Mouse (Mus musculus): ENCODE results near the gene Tgm7.
"Not testable (repeated sequence)": the region's sequence is repeated elsewhere in the genome, so short reads cannot be mapped to it uniquely, and the experiment has no call there.

Gene Tgm7

GRCm38 (mm10) chr2:121109695-121110094, at the start of gene Tgm7:
Gene Tgm7 (minus strand): TSS chr2:121109795.
- DNase-seq (ENCODE audit: low spot score), result no peak

GRCm38 (mm10) chr2:121153100-121153499, 43.5 kb upstream of the Tgm7 start:
- no peak for DNase-seq (ENCODE audit: low spot score)

GRCm38 (mm10) chr2:121149679-121150078, 40.1 kb upstream of the Tgm7 start:
- no peak for DNase-seq (ENCODE audit: low spot score)

GRCm38 (mm10) chr2:121142415-121142814, 32.8 kb upstream of the Tgm7 start:
- no peak for DNase-seq (ENCODE audit: low spot score)

- DNase-seq (ENCODE audit: low spot score), result no peak
Observed at GRCm38 (mm10) chr2:121141216-121142035, 31.8 kb upstream of the Tgm7 start.

- peak; percentile 90 for DNase-seq (ENCODE audit: low spot score)
Observed at GRCm38 (mm10) chr2:121140018-121140882, 30.7 kb upstream of the Tgm7 start, which contains the start of the genes Adal and Lcmt2. Gene Adal (plus strand): TSS chr2:121140428. Gene Lcmt2 (minus strand): TSS chr2:121140653.

- no peak for DNase-seq (ENCODE audit: low spot score)
Observed at GRCm38 (mm10) chr2:121139266-121140017, 29.8 kb upstream of the Tgm7 start.

GRCm38 (mm10) chr2:121137371-121137770, 27.8 kb upstream of the Tgm7 start:
- no peak for DNase-seq (ENCODE audit: low spot score)

GRCm38 (mm10) chr2:121132822-121133221, 23.2 kb upstream of the Tgm7 start:
- DNase-seq (ENCODE audit: low spot score), result no peak

GRCm38 (mm10) chr2:121128865-121129620, 19.4 kb upstream of the Tgm7 start:
- no peak for DNase-seq (ENCODE audit: low spot score)

- no peak for DNase-seq (ENCODE audit: low spot score)
Observed at GRCm38 (mm10) chr2:121127536-121127935, 17.9 kb upstream of the Tgm7 start.

- not testable (repeated sequence) for DNase-seq (ENCODE audit: low spot score)
Observed at GRCm38 (mm10) chr2:121126302-121126701, 16.7 kb upstream of the Tgm7 start.

- no peak for DNase-seq (ENCODE audit: low spot score)
Observed at GRCm38 (mm10) chr2:121119260-121119659, 9.7 kb upstream of the Tgm7 start.

GRCm38 (mm10) chr2:121115418-121115817, 5.8 kb upstream of the Tgm7 start:
- DNase-seq (ENCODE audit: low spot score), result no peak

GRCm38 (mm10) chr2:121105940-121106339, 3.7 kb downstream of the Tgm7 start:
- no peak for DNase-seq (ENCODE audit: low spot score)

GRCm38 (mm10) chr2:121102051-121102450, 7.5 kb downstream of the Tgm7 start:
- DNase-seq (ENCODE audit: low spot score), result peak; percentile 46

- no peak for DNase-seq (ENCODE audit: low spot score)
Observed at GRCm38 (mm10) chr2:121089751-121090150, 19.8 kb downstream of the Tgm7 start.

GRCm38 (mm10) chr2:121088507-121088906, 21.1 kb downstream of the Tgm7 start:
- DNase-seq (ENCODE audit: low spot score), result no peak

- no peak for DNase-seq (ENCODE audit: low spot score)
Observed at GRCm38 (mm10) chr2:121085480-121086185, 24.0 kb downstream of the Tgm7 start, which contains the start of gene Tgm5. Gene Tgm5 (minus strand): TSS chr2:121085841.

GRCm38 (mm10) chr2:121082626-121083025, 27.0 kb downstream of the Tgm7 start:
- DNase-seq (ENCODE audit: low spot score), result no peak

GRCm38 (mm10) chr2:121074747-121075146, 34.8 kb downstream of the Tgm7 start:
- DNase-seq (ENCODE audit: low spot score), result no peak
